Mouse (Mus musculus) embryonic facial prominence, embryonic 10.5 days (tissue): ENCODE data around the gene E130208F15Rik. TPM values are rescaled to one million over a fixed set of nuclear protein-coding genes. Genes with fewer than 3 reads are reported as not detected.

Experiments
- DNase-seq: peaks from one replicate; pipeline ENCODE4 v3.0.0-alpha.2; 2017; ENCODE audit warnings: low spot score
- H3K27ac ChIP-seq: fragments of 300-500 bp; sonication (generic); replicated peaks from 2 replicates; pipeline ENCODE4 v1.5.1; 2016; ENCODE audit warnings: mild to moderate bottlenecking
- H3K27me3 ChIP-seq: fragments of 300-500 bp; sonication (generic); replicated peaks from 2 replicates; pipeline ENCODE4 v1.6.1; 2016; ENCODE audit warnings: low read depth, mild to moderate bottlenecking; ENCODE audit not compliant: poor library complexity, severe bottlenecking
- H3K36me3 ChIP-seq: fragments of 300-500 bp; sonication (generic); replicated peaks from 2 replicates; pipeline ENCODE4 v1.6.1; 2016; ENCODE audit warnings: mild to moderate bottlenecking, moderate library complexity
- H3K4me1 ChIP-seq: fragments of 300-500 bp; sonication (generic); 2 replicates; pipeline ENCODE4 v1.6.1; 2016
- H3K4me3 ChIP-seq: fragments of 300-500 bp; sonication (generic); 2 replicates; pipeline ENCODE4 v1.5.1; 2016; ENCODE audit warnings: mild to moderate bottlenecking, moderate library complexity
- H3K9me3 ChIP-seq: fragments of 300-500 bp; sonication (generic); 2 replicates; pipeline ENCODE4 v1.6.1; 2016; ENCODE audit warnings: mild to moderate bottlenecking
- WGBS: fragments of 180-500 bp; shearing (Covaris S2); methylation state at CpG from one replicate; pipeline ENCODE4 v1.1.7; 2016; 5-methylcytosine and 5-hydroxymethylcytosine counted together
- polyA plus RNA-seq: library from polyadenylated mRNA; unstranded; fragments of >200 nt; fragmentation: Nextera tagmentation; extraction: Ambion mirVana; gene quantifications from 2 replicates; pipeline ENCODE4 v1.2.1, GENCODE M21; 2016

The E130208F15Rik gene
- polyA plus RNA-seq, 1 experiment from 2014 or later: 2.1 TPM

- 2% methylated on average over 30 of the region's 30 CpGs for WGBS
- H3K36me3 ChIP-seq: no peaks in the 10 kb centered on the region
- H3K27me3 ChIP-seq: peaks cover 34% of the 10 kb centered on the region
- no peak overlapping the region for H3K27ac ChIP-seq
- 0 out of 2 replicates have a peak overlapping the region, but pooled peaks have one; percentile 32 for H3K4me3 ChIP-seq
- peak; percentile 78 for DNase-seq
- peaks cover 11% of the 10 kb centered on the region for H3K4me1 ChIP-seq
- H3K9me3 ChIP-seq: no peaks in the 10 kb centered on the region
These were observed 26.3 kb downstream of the E130208F15Rik start for GRCm38 (mm10) chr7:30347828-30348227.

- Histone ChIP-seq H3K4me1 (peaks cover 21% of the 10 kb centered on the region), H3K27ac (no peak overlapping the region), H3K4me3 (no peak overlapping the region), H3K27me3 (peaks cover 18% of the 10 kb centered on the region), H3K36me3 (peaks cover 17% of the 10 kb centered on the region), H3K9me3 (no peaks in the 10 kb centered on the region)
- 18% methylated on average over 6 of the region's 6 CpGs for WGBS
- peak; percentile 70 for DNase-seq
These were observed 31.8 kb downstream of the E130208F15Rik start for GRCm38 (mm10) chr7:30353279-30353822.

DNA sequence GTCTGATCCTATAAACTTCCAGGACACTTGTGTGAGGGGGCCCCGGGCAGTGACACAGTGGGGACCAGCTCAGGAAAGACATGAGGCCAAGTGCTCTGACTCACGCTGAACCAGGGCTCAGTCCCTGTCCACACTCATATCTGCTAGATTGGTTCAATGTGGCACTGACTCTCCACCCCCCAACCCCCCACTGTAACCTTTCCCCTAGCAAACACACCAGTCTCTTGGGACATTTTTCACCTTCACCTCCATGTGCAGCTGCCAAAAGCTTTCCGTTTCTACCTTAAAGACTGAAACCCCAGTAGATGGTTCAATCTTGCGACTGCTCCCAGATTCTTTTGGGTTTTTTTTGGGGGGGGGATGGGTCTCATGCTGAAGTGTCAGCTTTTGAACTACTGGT is 32.5 kb downstream of the E130208F15Rik start:
- 55% methylated on average over 4 of the region's 4 CpGs for WGBS
- Histone ChIP-seq H3K9me3 (no peaks in the 10 kb centered on the region), H3K36me3 (peaks cover 17% of the 10 kb centered on the region), H3K27ac (no peak overlapping the region), H3K4me3 (no peak overlapping the region), H3K27me3 (peaks cover 11% of the 10 kb centered on the region), H3K4me1 (peaks cover 26% of the 10 kb centered on the region)
- DNase-seq: no peak

- Histone ChIP-seq H3K9me3 (no peaks in the 10 kb centered on the region), H3K36me3 (peaks cover 34% of the 10 kb centered on the region), H3K4me3 (no peak overlapping the region), H3K4me1 (peaks cover 68% of the 10 kb centered on the region), H3K27ac (no peak overlapping the region), H3K27me3 (peaks cover 8% of the 10 kb centered on the region; the same call in 1 of the 2 replicates)
- 60% methylated on average over 7 of the region's 7 CpGs for WGBS
- no peak for DNase-seq
These were observed 37.0 kb downstream of the E130208F15Rik start for GRCm38 (mm10) chr7:30358378-30359186.

DNA sequence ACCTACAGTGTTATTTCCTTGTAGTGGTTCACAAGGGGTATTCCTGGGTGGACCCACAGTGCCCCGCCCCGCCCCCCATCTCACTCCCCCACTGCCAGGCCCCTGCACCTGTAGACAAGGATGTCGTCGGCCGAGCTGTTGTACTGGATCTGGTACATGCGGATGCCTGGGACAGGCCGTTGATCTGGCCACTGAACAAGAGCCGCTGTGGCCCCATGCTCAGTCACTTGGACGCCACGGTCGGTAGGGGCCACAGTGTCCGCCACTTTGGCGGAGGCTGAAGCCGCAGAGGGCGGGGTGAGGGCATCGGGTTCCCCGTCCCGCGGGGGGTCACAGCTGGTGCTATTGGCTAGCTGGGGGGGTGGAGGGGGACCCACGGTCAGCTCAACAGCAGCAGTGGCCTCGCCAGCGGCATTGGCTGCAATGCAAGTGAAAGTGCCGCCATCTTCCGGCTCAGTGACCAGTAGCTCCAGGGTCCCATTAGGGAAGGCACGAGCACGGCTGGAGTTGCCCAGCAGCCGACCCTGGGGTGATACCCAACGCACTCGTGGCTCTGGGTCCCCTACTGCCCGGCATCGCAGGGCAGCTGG is 37.8 kb downstream of the E130208F15Rik start:
- H3K4me3 ChIP-seq: 0 out of 2 replicates have a peak overlapping the region, but pooled peaks have one; percentile 89
- peaks cover 60% of the 10 kb centered on the region for H3K4me1 ChIP-seq
- peaks cover 16% of the 10 kb centered on the region for H3K27me3 ChIP-seq
- DNase-seq: no peak
- no peak overlapping the region for H3K27ac ChIP-seq
- WGBS: 86% methylated on average over 31 of the region's 31 CpGs
- H3K9me3 ChIP-seq: no peaks in the 10 kb centered on the region
- H3K36me3 ChIP-seq: peaks cover 34% of the 10 kb centered on the region

DNA sequence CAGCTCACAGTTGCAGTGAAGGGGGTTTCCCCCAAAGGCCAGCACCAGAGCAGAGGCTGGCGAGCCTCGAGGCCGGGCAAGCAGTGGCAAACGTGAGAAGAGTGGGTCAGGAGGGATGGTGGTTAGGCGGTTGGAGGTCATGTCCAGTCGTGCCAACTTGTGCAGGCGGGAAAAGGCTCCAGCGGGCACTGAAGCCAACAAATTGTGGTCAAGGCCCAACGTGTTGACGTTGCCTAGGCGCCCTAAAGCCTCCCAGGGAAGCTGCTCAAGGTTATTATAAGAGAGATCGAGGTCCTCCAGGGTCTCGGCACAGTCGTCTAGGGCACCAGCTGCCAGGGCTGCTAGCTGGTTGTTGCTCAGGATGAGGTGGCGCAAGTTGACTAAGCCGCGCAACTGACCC is 38.5 kb downstream of the E130208F15Rik start:
- Histone ChIP-seq H3K36me3 (peaks cover 32% of the 10 kb centered on the region), H3K27me3 (peaks cover 23% of the 10 kb centered on the region), H3K9me3 (no peaks in the 10 kb centered on the region), H3K4me1 (peaks cover 54% of the 10 kb centered on the region), H3K4me3 (0 out of 2 replicates have a peak overlapping the region, but pooled peaks have one; percentile 89), H3K27ac (no peak overlapping the region)
- no peak for DNase-seq
- 91% methylated on average over 17 of the region's 17 CpGs for WGBS

DNA sequence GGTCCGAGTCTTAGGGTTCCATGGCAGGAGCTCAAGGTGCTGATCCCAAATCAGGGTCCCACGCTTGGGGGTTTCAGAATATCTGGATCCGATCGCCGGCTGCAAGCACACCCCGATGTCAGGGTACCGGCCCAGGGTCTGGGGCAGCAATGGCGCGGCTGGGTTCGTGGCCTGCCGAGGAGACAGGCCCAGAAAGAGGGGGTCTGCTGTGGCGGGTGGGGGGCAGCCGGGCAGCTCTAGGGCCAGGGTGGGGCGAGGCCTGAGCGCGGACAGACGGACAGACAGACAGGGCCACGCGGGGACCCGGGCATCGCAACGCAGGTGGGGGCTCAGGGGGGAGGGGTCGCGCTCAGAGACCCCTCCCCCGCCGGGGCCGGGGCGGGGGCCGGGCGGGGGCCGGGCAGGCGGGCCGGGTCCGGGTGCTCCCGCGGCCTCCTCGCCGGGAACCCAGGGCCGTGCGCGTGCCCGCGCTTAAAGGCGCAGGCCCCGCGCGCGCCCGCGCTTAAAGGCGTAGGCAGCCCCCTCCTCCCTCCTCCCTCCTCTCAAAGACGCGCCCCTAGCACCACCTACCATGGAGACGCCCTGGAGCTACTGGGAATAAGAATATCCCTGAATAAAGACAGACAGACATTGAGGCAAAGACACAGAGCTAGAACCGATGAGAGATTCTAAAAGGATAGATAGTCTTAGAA is 41.3 kb downstream of the E130208F15Rik start, which contains the start of gene Lrfn3:
Gene Lrfn3 (minus strand): TSS at position 121 of the 692 bp plus-strand sequence.
- Histone ChIP-seq H3K4me3 (peak within 1 kb of the TSS; percentile 89), H3K4me1 (peaks cover 54% of the 10 kb centered on the region), H3K27me3 (peaks cover 33% of the 10 kb centered on the region), H3K36me3 (peaks cover 21% of the 10 kb centered on the region), H3K9me3 (no peaks in the 10 kb centered on the region), H3K27ac (peak within 1 kb of the TSS; percentile 87)
- peak; percentile 87 for DNase-seq
- 1% methylated on average over 55 of the region's 55 CpGs for WGBS

- Histone ChIP-seq H3K4me1 (peaks cover 49% of the 10 kb centered on the region), H3K4me3 (peak overlapping the region; percentile 89), H3K27ac (no peak overlapping the region), H3K27me3 (peaks cover 33% of the 10 kb centered on the region), H3K36me3 (peaks cover 17% of the 10 kb centered on the region), H3K9me3 (no peaks in the 10 kb centered on the region)
- DNase-seq: no peak
- 70% methylated on average over 6 of the region's 6 CpGs for WGBS
These were observed 41.8 kb downstream of the E130208F15Rik start for GRCm38 (mm10) chr7:30363344-30363738.

GRCm38 (mm10) chr7:30367466-30367865 is 45.9 kb downstream of the E130208F15Rik start:
- no peak overlapping the region for H3K27ac ChIP-seq
- DNase-seq: no peak
- WGBS: 79% methylated on average over 2 of the region's 2 CpGs
- no peaks in the 10 kb centered on the region for H3K9me3 ChIP-seq
- H3K36me3 ChIP-seq: no peaks in the 10 kb centered on the region
- H3K27me3 ChIP-seq: peaks cover 33% of the 10 kb centered on the region
- H3K4me1 ChIP-seq: peaks cover 10% of the 10 kb centered on the region
- no peak overlapping the region for H3K4me3 ChIP-seq

Other genes with a start within 250 kb of the E130208F15Rik start
- gene Zfp82, start 248.8 kb upstream of the E130208F15Rik start, polyA plus RNA-seq: 5.6 and 6.4 TPM in 2 replicates
- gene Gm26920, start 231.3 kb upstream of the E130208F15Rik start, polyA plus RNA-seq: 1.6 and 4.8 TPM in 2 replicates
- 20.0 and 21.0 TPM in 2 replicates for gene Zfp566, start 231.2 kb upstream of the E130208F15Rik start, polyA plus RNA-seq
- 119 and 127 TPM in 2 replicates for gene Zfp260, start 227.0 kb upstream of the E130208F15Rik start, polyA plus RNA-seq
- 9.7 and 11.4 TPM in 2 replicates for gene Zfp382, start 199.8 kb upstream of the E130208F15Rik start, polyA plus RNA-seq
- gene Zfp146, start 152.0 kb upstream of the E130208F15Rik start, polyA plus RNA-seq: 19.9 and 20.1 TPM in 2 replicates
- 2.5 and 4.2 TPM in 2 replicates for gene Cox7a1, start 137.6 kb upstream of the E130208F15Rik start, polyA plus RNA-seq
- 54.8 and 61.9 TPM in 2 replicates for gene Capns1, start 122.9 kb upstream of the E130208F15Rik start, polyA plus RNA-seq
- 174 and 177 TPM in 2 replicates for gene Polr2i, start 89.8 kb upstream of the E130208F15Rik start, polyA plus RNA-seq
- 270 and 275 TPM in 2 replicates for gene Tbcb, start 89.5 kb upstream of the E130208F15Rik start, polyA plus RNA-seq
- gene Ovol3, start 86.0 kb upstream of the E130208F15Rik start, polyA plus RNA-seq: not detected in 2 replicates
- 0.45 and 0.90 TPM in 2 replicates for gene Thap8, start 41.6 kb upstream of the E130208F15Rik start, polyA plus RNA-seq
- gene Wdr62, start 41.3 kb upstream of the E130208F15Rik start, polyA plus RNA-seq: 17.8 and 18.2 TPM in 2 replicates
- 53.0 and 53.4 TPM in 2 replicates for gene Clip3, start 30.0 kb upstream of the E130208F15Rik start, polyA plus RNA-seq
- 95.5 and 97.0 TPM in 2 replicates for gene Alkbh6, start 13.0 kb upstream of the E130208F15Rik start, polyA plus RNA-seq
- 51.1 and 65.6 TPM in 2 replicates for gene Syne4, start 6.9 kb upstream of the E130208F15Rik start, polyA plus RNA-seq
- 17.5 and 17.8 TPM in 2 replicates for gene Sdhaf1, start 2.2 kb downstream of the E130208F15Rik start, polyA plus RNA-seq
- 5.0 and 5.4 TPM in 2 replicates for gene Lrfn3, start 41.0 kb downstream of the E130208F15Rik start, polyA plus RNA-seq
- 11.8 and 15.4 TPM in 2 replicates for gene Tyrobp, start 92.0 kb downstream of the E130208F15Rik start, polyA plus RNA-seq
- gene Hcst, start 98.1 kb downstream of the E130208F15Rik start, polyA plus RNA-seq: not detected in 2 replicates
- gene Nfkbid, start 100.0 kb downstream of the E130208F15Rik start, polyA plus RNA-seq: 1.1 and 1.8 TPM in 2 replicates
- 28.6 and 32.3 TPM in 2 replicates for gene Aplp1, start 123.8 kb downstream of the E130208F15Rik start, polyA plus RNA-seq
- 1.3 and 2.2 TPM in 2 replicates for gene Kirrel2, start 135.9 kb downstream of the E130208F15Rik start, polyA plus RNA-seq
- 0.15 and 0.63 TPM in 2 replicates for gene Nphs1, start 136.6 kb downstream of the E130208F15Rik start, polyA plus RNA-seq
- gene Prodh2, start 171.9 kb downstream of the E130208F15Rik start, polyA plus RNA-seq: 0.28 TPM in 1 of 2 replicates, not detected in the other
- gene Arhgap33, start 213.3 kb downstream of the E130208F15Rik start, polyA plus RNA-seq: 24.8 and 25.2 TPM in 2 replicates
- 4.1 and 5.6 TPM in 2 replicates for gene Hspb6, start 230.4 kb downstream of the E130208F15Rik start, polyA plus RNA-seq
- 17.7 TPM in 2 replicates for gene Proser3, start 230.6 kb downstream of the E130208F15Rik start, polyA plus RNA-seq
- gene Lin37, start 238.1 kb downstream of the E130208F15Rik start, polyA plus RNA-seq: 42.5 and 45.2 TPM in 2 replicates
- gene U2af1l4, start 241.6 kb downstream of the E130208F15Rik start, polyA plus RNA-seq: 91.5 and 94.9 TPM in 2 replicates
- 14.2 and 15.3 TPM in 2 replicates for gene Gm49396, start 241.6 kb downstream of the E130208F15Rik start, polyA plus RNA-seq
- gene Psenen, start 241.9 kb downstream of the E130208F15Rik start, polyA plus RNA-seq: 112 and 118 TPM in 2 replicates
- 2.8 and 4.6 TPM in 2 replicates for gene Igflr1, start 243.7 kb downstream of the E130208F15Rik start, polyA plus RNA-seq